Mouse (Mus musculus): ENCODE results near the gene Borcs5.

DNA sequence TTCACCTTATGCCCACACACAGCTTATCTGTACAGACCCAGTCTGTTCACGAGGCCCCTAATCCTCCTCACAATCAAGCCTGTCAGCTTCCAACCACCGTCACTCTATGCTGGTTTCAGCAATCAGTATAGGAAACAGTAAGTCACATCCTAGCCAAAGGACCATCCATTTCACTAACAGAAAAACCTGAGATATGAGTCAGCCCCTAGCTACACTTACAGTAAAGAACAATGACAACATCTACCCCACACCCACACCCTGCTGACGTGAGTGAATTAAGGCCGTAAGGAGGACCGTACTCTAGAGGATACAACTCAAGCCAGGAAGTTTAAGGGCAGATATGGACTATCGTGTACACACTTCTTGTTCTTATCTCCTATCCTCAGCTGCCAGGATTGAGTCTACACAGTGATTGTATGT lies 76.9 kb downstream of the Borcs5 start:
- no peak for TF ChIP-seq CTCF (IDR thresholded peaks at IDR 0.05)
- peak; percentile 93 for TF ChIP-seq EP300 (IDR thresholded peaks at IDR 0.05)

Measured in lung, postnatal 0 days (tissue).